Mouse (Mus musculus): ENCODE results near the gene Cyp4f16. TPM values are rescaled to one million over a fixed set of nuclear protein-coding genes. Genes with fewer than 3 reads are reported as not detected.
"Not testable (repeated sequence)": the region's sequence is repeated elsewhere in the genome, so short reads cannot be mapped to it uniquely, and the experiment has no call there.

Cyp4f16 gene
- polyA plus RNA-seq, 2 experiments: 3.0 to 3.1 TPM

DNA sequence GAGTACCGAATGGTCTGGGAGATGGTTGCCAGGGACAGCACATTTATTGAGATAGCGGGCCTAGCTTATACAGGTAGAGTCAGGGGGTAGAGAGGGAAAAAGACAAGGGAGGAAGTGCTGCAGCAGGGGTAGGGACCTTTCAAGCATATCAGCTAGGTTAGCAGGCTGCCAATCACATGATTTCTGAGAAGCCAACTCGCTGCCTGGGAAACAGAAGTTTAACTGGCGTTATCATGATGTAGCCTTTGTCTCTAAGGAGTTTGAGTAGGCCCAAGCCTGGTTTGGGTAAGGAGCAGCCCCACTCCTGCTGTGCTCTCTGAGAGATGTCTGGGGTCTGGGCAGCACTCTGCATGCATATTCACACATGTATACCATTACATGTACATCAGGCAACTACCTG lies 14.0 kb upstream of the Cyp4f16 start:
- Histone ChIP-seq H3K4me3 (ENCODE audit: insufficient read depth in 1 of 2, low read depth in 2 of 2, low read length in 2 of 2) (no peak overlapping the region), H3K4me1 (replicated peaks; ENCODE audit: control insufficient read depth in 2 of 2, insufficient read depth in 2 of 2, low read length in 1 of 2) (no peaks in the 10 kb centered on the region), H3K36me3 (replicated peaks; ENCODE audit: control insufficient read depth, insufficient read depth, low read depth) (no peaks in the 10 kb centered on the region), H3K27me3 (ENCODE audit: control insufficient read depth, insufficient read depth, low read length) (no peaks in the 10 kb centered on the region), H3K9ac (replicated peaks) (no peak overlapping the region), H3K27ac (no peak overlapping the region), H3K4me2 (ENCODE audit: low read depth) (no peak overlapping the region), H3K9me3 (ENCODE audit: control insufficient read depth, low read length) (no peaks in the 10 kb centered on the region)
- DNase-seq (ENCODE audit: low read depth in 3 of 3, low spot score in 3 of 3): no peak
- WGBS (ENCODE audit: insufficient replicate concordance): 50% methylated on average over 4 of the region's 4 CpGs
- TF ChIP-seq EP300 (IDR thresholded peaks at IDR 0.05; ENCODE audit: low read depth): no peak
- no peak for TF ChIP-seq CTCF (IDR thresholded peaks at IDR 0.05; ENCODE audit: low read depth)
- no peak for ATAC-seq (ENCODE audit: insufficient read depth)

DNA sequence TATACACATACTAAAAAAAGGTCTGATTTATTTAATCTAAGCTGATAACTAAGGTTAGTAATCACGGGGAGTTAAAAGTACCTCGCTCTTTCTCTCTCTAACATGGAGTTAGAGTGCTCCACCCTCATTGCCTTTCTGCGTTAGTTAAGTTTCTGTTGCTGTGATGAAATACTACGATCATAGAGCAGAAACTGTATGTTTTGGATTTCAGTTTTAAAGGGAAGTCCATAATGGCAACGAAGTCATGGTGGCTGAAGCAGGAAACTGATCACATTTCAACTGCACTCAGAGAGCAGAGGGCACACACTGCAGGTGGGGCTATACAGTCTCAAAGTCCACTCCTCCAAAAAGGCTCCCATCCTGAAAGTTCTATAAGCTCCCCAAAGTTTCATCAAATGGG lies 13.5 kb upstream of the Cyp4f16 start:
- H3K9me3 ChIP-seq (ENCODE audit: control insufficient read depth, low read length): no peaks in the 10 kb centered on the region
- DNase-seq (ENCODE audit: low read depth in 3 of 3, low spot score in 3 of 3) (no peak), ATAC-seq (ENCODE audit: insufficient read depth) (no peak)
- H3K9ac ChIP-seq (replicated peaks): no peak overlapping the region
- H3K36me3 ChIP-seq (replicated peaks; ENCODE audit: control insufficient read depth, insufficient read depth, low read depth): no peaks in the 10 kb centered on the region
- H3K4me1 ChIP-seq (replicated peaks; ENCODE audit: control insufficient read depth in 2 of 2, insufficient read depth in 2 of 2, low read length in 1 of 2): no peaks in the 10 kb centered on the region
- H3K4me2 ChIP-seq (ENCODE audit: low read depth): no peak overlapping the region
- no peak overlapping the region for H3K27ac ChIP-seq
- TF ChIP-seq EP300 (IDR thresholded peaks at IDR 0.05; ENCODE audit: low read depth) (no peak), CTCF (IDR thresholded peaks at IDR 0.05; ENCODE audit: low read depth) (no peak)
- H3K4me3 ChIP-seq (ENCODE audit: insufficient read depth in 1 of 2, low read depth in 2 of 2, low read length in 2 of 2): no peak overlapping the region
- 57% methylated on average over 5 of the region's 5 CpGs for WGBS (ENCODE audit: insufficient replicate concordance)
- H3K27me3 ChIP-seq (ENCODE audit: control insufficient read depth, insufficient read depth, low read length): no peaks in the 10 kb centered on the region

- no peaks in the 10 kb centered on the region for H3K9me3 ChIP-seq (ENCODE audit: control insufficient read depth, low read length)
- no peaks in the 10 kb centered on the region for H3K27me3 ChIP-seq (ENCODE audit: control insufficient read depth, insufficient read depth, low read length)
- H3K9ac ChIP-seq (replicated peaks): no peak overlapping the region
- no peak for ATAC-seq (ENCODE audit: insufficient read depth)
- H3K4me3 ChIP-seq (ENCODE audit: insufficient read depth in 1 of 2, low read depth in 2 of 2, low read length in 2 of 2): no peak overlapping the region
- H3K27ac ChIP-seq: no peak overlapping the region
- no peak overlapping the region for H3K4me2 ChIP-seq (ENCODE audit: low read depth)
- 58% methylated on average over 11 of the region's 11 CpGs for WGBS (ENCODE audit: insufficient replicate concordance)
- TF ChIP-seq EP300 (IDR thresholded peaks at IDR 0.05; ENCODE audit: low read depth) (no peak), CTCF (IDR thresholded peaks at IDR 0.05; ENCODE audit: low read depth) (no peak)
- no peak for DNase-seq (ENCODE audit: low read depth in 3 of 3, low spot score in 3 of 3)
- H3K36me3 ChIP-seq (replicated peaks; ENCODE audit: control insufficient read depth, insufficient read depth, low read depth): no peaks in the 10 kb centered on the region
- H3K4me1 ChIP-seq (replicated peaks; ENCODE audit: control insufficient read depth in 2 of 2, insufficient read depth in 2 of 2, low read length in 1 of 2): no peaks in the 10 kb centered on the region
These were observed 12.5 kb upstream of the Cyp4f16 start for GRCm38 (mm10) chr17:32523895-32524294.

- not testable (repeated sequence) for ATAC-seq (ENCODE audit: insufficient read depth); H3K9me3 ChIP-seq (ENCODE audit: control insufficient read depth, low read length)
- 87% methylated on average over 1 of the region's 1 CpGs for WGBS (ENCODE audit: insufficient replicate concordance)
These were observed 10.0 kb upstream of the Cyp4f16 start for GRCm38 (mm10) chr17:32526341-32526740.

GRCm38 (mm10) chr17:32527748-32528147 lies 8.6 kb upstream of the Cyp4f16 start:
- no peaks in the 10 kb centered on the region for H3K4me1 ChIP-seq (replicated peaks; ENCODE audit: control insufficient read depth in 2 of 2, insufficient read depth in 2 of 2, low read length in 1 of 2)
- no peaks in the 10 kb centered on the region for H3K36me3 ChIP-seq (replicated peaks; ENCODE audit: control insufficient read depth, insufficient read depth, low read depth)
- TF ChIP-seq EP300 (IDR thresholded peaks at IDR 0.05; ENCODE audit: low read depth) (no peak), CTCF (IDR thresholded peaks at IDR 0.05; ENCODE audit: low read depth) (no peak)
- H3K9ac ChIP-seq (replicated peaks): no peak overlapping the region
- no peak overlapping the region for H3K27ac ChIP-seq
- H3K9me3 ChIP-seq (ENCODE audit: control insufficient read depth, low read length): no peaks in the 10 kb centered on the region
- ATAC-seq (ENCODE audit: insufficient read depth) (no peak), DNase-seq (ENCODE audit: low read depth in 3 of 3, low spot score in 3 of 3) (no peak)
- no peak overlapping the region for H3K4me3 ChIP-seq (ENCODE audit: insufficient read depth in 1 of 2, low read depth in 2 of 2, low read length in 2 of 2)
- 75% methylated on average over 11 of the region's 11 CpGs for WGBS (ENCODE audit: insufficient replicate concordance)
- no peak overlapping the region; the same call in 1 of the 2 replicates for H3K4me2 ChIP-seq (ENCODE audit: low read depth)
- H3K27me3 ChIP-seq (ENCODE audit: control insufficient read depth, insufficient read depth, low read length): no peaks in the 10 kb centered on the region

More at GRCm38 (mm10) chr17:32526341-32526740, 10.0 kb upstream of the Cyp4f16 start:
- not testable (repeated sequence) for H3K9ac ChIP-seq (replicated peaks); H3K27ac ChIP-seq; H3K4me1 ChIP-seq (replicated peaks; ENCODE audit: control insufficient read depth in 2 of 2, insufficient read depth in 2 of 2, low read length in 1 of 2); H3K4me2 ChIP-seq (ENCODE audit: low read depth); H3K36me3 ChIP-seq (replicated peaks; ENCODE audit: control insufficient read depth, insufficient read depth, low read depth); H3K27me3 ChIP-seq (ENCODE audit: control insufficient read depth, insufficient read depth, low read length); H3K4me3 ChIP-seq (ENCODE audit: insufficient read depth in 1 of 2, low read depth in 2 of 2, low read length in 2 of 2); DNase-seq (ENCODE audit: low read depth in 3 of 3, low spot score in 3 of 3)

All from liver, embryonic 14.5 days (tissue).